Mouse (Mus musculus): ENCODE measurements at regions not wholly inside any gene's neighbourhood (a gene's known extent, or its start where the extent isn't known, plus 50 kb on each side); places are given as distances from the start of the nearest gene placed in this dataset.

DNA sequence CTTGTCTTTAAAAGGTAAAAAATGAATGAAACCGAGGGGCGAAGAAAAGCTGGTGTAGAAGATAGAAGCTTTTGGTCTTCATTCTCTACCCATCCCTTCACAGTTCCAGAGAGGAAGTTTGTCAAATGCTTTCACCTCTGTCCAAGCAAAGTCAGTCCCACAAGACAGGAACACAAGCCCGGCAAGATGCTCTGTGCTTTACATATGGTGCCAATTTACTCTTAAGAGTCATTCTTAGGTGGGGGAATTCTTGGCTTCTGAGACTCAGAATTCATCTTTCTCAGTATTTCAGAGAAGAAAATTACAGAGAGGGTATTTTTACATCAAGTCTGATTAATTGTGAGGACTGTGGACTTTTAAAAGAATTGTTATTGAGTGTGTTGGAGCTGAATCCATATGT is 511.4 kb downstream of the Adra2a start:
- TF ChIP-seq CEBPB (IDR thresholded peaks at IDR 0.05; ENCODE audit: insufficient read depth, poor library complexity, severe bottlenecking) (no peak), TCF3 (IDR thresholded peaks at IDR 0.05; ENCODE audit: insufficient read length, low read depth) (no peak), USF1 (IDR thresholded peaks at IDR 0.05; ENCODE audit: low read depth) (no peak), MAX (IDR thresholded peaks at IDR 0.05; ENCODE audit: low read depth) (no peak), MYOD1 (IDR thresholded peaks at IDR 0.05; ENCODE audit: control insufficient read depth in 1 of 3, insufficient read length in 2 of 3, low read depth in 2 of 3) (no peak), POLR2A (IDR thresholded peaks at IDR 0.05; ENCODE audit: insufficient read length, low read depth) (no peak), SRF (IDR thresholded peaks at IDR 0.05; ENCODE audit: control insufficient read depth, insufficient read length, low read depth) (no peak), E2F4 (IDR thresholded peaks at IDR 0.05; ENCODE audit: insufficient read depth) (no peak), POLR2AphosphoS2 (IDR thresholded peaks at IDR 0.05; ENCODE audit: insufficient read length, low read depth) (no peak), MYOG (IDR thresholded peaks at IDR 0.05; ENCODE audit: control insufficient read depth in 1 of 3, insufficient read depth in 1 of 3, insufficient read length in 2 of 3, low read depth in 2 of 3) (no peak), REST (IDR thresholded peaks at IDR 0.05; ENCODE audit: insufficient read depth, insufficient read length) (no peak), TCF12 (IDR thresholded peaks at IDR 0.05; ENCODE audit: insufficient read depth, poor library complexity, severe bottlenecking) (no peak)
- no peaks in the 10 kb centered on the region for H3K36me3 ChIP-seq (ENCODE audit: control insufficient read depth, insufficient read depth)
- H3K4me2 ChIP-seq (ENCODE audit: low read depth): no peak overlapping the region
- H3K79me2 ChIP-seq (ENCODE audit: control insufficient read depth, insufficient read depth): no peaks in the 10 kb centered on the region
- H3ac ChIP-seq (ENCODE audit: control insufficient read depth, insufficient read length): no peak overlapping the region
- H3K27me3 ChIP-seq (ENCODE audit: control insufficient read depth, insufficient read depth, insufficient read length): no peaks in the 10 kb centered on the region
- no peak overlapping the region for H3K4me3 ChIP-seq

DNA sequence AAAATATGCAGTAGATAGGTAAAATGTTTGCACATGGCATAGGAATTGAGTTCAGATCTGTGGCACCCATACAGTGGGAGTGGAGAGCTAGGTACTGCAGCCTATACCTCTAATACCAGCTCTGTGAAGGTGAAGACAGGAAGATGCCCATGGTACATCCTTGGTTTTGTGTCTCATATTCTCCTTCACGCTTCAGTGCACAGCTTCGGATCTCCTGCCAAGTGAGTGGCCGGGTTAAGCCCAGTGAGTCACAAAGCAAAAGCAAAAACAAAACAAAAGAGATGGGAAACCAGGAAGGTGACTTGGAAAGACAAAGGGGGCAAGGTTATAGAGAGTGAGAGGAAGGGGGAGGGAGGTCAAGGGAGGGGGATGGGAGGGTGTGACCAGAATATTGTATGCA is 514.0 kb downstream of the Adra2a start:
- Histone ChIP-seq H3K36me3 (ENCODE audit: control insufficient read depth, insufficient read depth) (no peaks in the 10 kb centered on the region), H3ac (ENCODE audit: control insufficient read depth, insufficient read length) (no peak overlapping the region), H3K79me2 (ENCODE audit: control insufficient read depth, insufficient read depth) (no peaks in the 10 kb centered on the region), H3K4me2 (ENCODE audit: low read depth) (no peak overlapping the region), H3K4me3 (no peak overlapping the region), H3K27me3 (ENCODE audit: control insufficient read depth, insufficient read depth, insufficient read length) (no peaks in the 10 kb centered on the region)
- TF ChIP-seq TCF12 (IDR thresholded peaks at IDR 0.05; ENCODE audit: insufficient read depth, poor library complexity, severe bottlenecking) (no peak), TCF3 (IDR thresholded peaks at IDR 0.05; ENCODE audit: insufficient read length, low read depth) (no peak), SRF (IDR thresholded peaks at IDR 0.05; ENCODE audit: control insufficient read depth, insufficient read length, low read depth) (no peak), E2F4 (IDR thresholded peaks at IDR 0.05; ENCODE audit: insufficient read depth) (no peak), USF1 (IDR thresholded peaks at IDR 0.05; ENCODE audit: low read depth) (no peak)

DNA sequence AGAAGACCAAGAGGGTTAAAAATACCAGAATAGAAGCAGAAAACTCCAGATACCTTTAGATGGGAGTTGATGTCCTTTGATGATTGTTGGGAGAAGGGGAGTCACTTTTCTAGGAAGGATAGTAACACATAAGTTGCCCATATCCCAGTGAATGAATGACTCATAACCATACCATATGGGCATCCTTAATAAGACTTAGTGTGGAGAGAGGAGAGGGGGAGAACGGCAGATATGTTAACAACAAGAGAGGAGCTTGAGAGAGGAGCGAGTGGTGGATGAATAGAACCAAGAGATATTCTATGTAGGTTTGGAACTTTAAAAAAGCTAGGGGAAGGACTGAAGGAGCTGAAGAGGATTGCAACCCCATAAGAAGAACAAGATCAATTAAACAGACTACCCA is 539.6 kb downstream of the Adra2a start:
- Histone ChIP-seq H3K27me3 (ENCODE audit: control insufficient read depth, insufficient read depth, insufficient read length) (no peaks in the 10 kb centered on the region), H3ac (ENCODE audit: control insufficient read depth, insufficient read length) (no peak overlapping the region), H3K4me2 (ENCODE audit: low read depth) (no peak overlapping the region), H3K4me3 (no peak overlapping the region), H3K79me2 (ENCODE audit: control insufficient read depth, insufficient read depth) (no peaks in the 10 kb centered on the region), H3K36me3 (ENCODE audit: control insufficient read depth, insufficient read depth) (no peaks in the 10 kb centered on the region)
- no peak for TF ChIP-seq CEBPB (IDR thresholded peaks at IDR 0.05; ENCODE audit: insufficient read depth, poor library complexity, severe bottlenecking)
- TF ChIP-seq E2F4 (IDR thresholded peaks at IDR 0.05; ENCODE audit: insufficient read depth): no peak
- no peak for TF ChIP-seq POLR2AphosphoS2 (IDR thresholded peaks at IDR 0.05; ENCODE audit: insufficient read length, low read depth)
- no peak for TF ChIP-seq REST (IDR thresholded peaks at IDR 0.05; ENCODE audit: insufficient read depth, insufficient read length)
- no peak for TF ChIP-seq TCF12 (IDR thresholded peaks at IDR 0.05; ENCODE audit: insufficient read depth, poor library complexity, severe bottlenecking)
- no peak for TF ChIP-seq MYOD1 (IDR thresholded peaks at IDR 0.05; ENCODE audit: control insufficient read depth in 1 of 3, insufficient read length in 2 of 3, low read depth in 2 of 3)
- no peak for TF ChIP-seq MAX (IDR thresholded peaks at IDR 0.05; ENCODE audit: low read depth)
- no peak for TF ChIP-seq MYOG (IDR thresholded peaks at IDR 0.05; ENCODE audit: control insufficient read depth in 1 of 3, insufficient read depth in 1 of 3, insufficient read length in 2 of 3, low read depth in 2 of 3)
- TF ChIP-seq POLR2A (IDR thresholded peaks at IDR 0.05; ENCODE audit: insufficient read length, low read depth): no peak
- no peak for TF ChIP-seq TCF3 (IDR thresholded peaks at IDR 0.05; ENCODE audit: insufficient read length, low read depth)
- no peak for TF ChIP-seq SRF (IDR thresholded peaks at IDR 0.05; ENCODE audit: control insufficient read depth, insufficient read length, low read depth)
- TF ChIP-seq USF1 (IDR thresholded peaks at IDR 0.05; ENCODE audit: low read depth): no peak

DNA sequence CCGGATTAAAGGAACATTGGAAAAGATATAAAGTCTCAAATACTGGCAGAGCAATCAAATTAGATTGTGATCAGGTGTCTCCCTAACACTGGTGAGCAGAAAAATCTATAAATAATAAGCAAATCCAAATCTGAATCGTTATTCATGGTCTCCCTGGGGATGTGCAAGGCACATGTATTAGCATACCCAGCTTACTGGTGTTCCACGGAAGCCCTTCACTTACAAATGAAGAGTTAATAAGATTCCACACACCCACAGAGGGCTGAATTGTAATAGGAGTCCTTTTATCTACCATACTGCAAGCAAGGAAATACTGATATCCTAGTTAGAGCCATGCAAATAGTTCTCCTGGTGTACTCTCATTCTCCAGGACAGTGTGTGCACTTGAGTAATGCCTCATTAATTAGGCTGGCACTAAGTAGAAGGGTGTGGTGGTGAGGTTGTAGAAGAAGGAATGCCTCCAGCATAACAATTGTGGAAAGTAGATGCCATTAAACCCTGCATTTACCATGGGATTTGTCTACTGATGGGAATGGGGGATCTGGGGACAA is 540.8 kb downstream of the Adra2a start:
- H3K4me3 ChIP-seq: no peak overlapping the region
- H3K36me3 ChIP-seq (ENCODE audit: control insufficient read depth, insufficient read depth): no peaks in the 10 kb centered on the region
- no peak overlapping the region for H3K4me2 ChIP-seq (ENCODE audit: low read depth)
- no peak overlapping the region for H3ac ChIP-seq (ENCODE audit: control insufficient read depth, insufficient read length)
- no peaks in the 10 kb centered on the region for H3K79me2 ChIP-seq (ENCODE audit: control insufficient read depth, insufficient read depth)
- no peak for TF ChIP-seq MYOG (IDR thresholded peaks at IDR 0.05; ENCODE audit: control insufficient read depth in 1 of 3, insufficient read depth in 1 of 3, insufficient read length in 2 of 3, low read depth in 2 of 3)
- TF ChIP-seq SRF (IDR thresholded peaks at IDR 0.05; ENCODE audit: control insufficient read depth, insufficient read length, low read depth): no peak
- no peak for TF ChIP-seq TCF12 (IDR thresholded peaks at IDR 0.05; ENCODE audit: insufficient read depth, poor library complexity, severe bottlenecking)
- TF ChIP-seq REST (IDR thresholded peaks at IDR 0.05; ENCODE audit: insufficient read depth, insufficient read length): no peak
- TF ChIP-seq POLR2AphosphoS2 (IDR thresholded peaks at IDR 0.05; ENCODE audit: insufficient read length, low read depth): no peak
- no peak for TF ChIP-seq POLR2A (IDR thresholded peaks at IDR 0.05; ENCODE audit: insufficient read length, low read depth)
- TF ChIP-seq TCF3 (IDR thresholded peaks at IDR 0.05; ENCODE audit: insufficient read length, low read depth): no peak
- no peak for TF ChIP-seq E2F4 (IDR thresholded peaks at IDR 0.05; ENCODE audit: insufficient read depth)
- TF ChIP-seq MAX (IDR thresholded peaks at IDR 0.05; ENCODE audit: low read depth): no peak
- no peak for TF ChIP-seq CEBPB (IDR thresholded peaks at IDR 0.05; ENCODE audit: insufficient read depth, poor library complexity, severe bottlenecking)
- TF ChIP-seq USF1 (IDR thresholded peaks at IDR 0.05; ENCODE audit: low read depth): no peak
- TF ChIP-seq MYOD1 (IDR thresholded peaks at IDR 0.05; ENCODE audit: control insufficient read depth in 1 of 3, insufficient read length in 2 of 3, low read depth in 2 of 3): no peak
- no peaks in the 10 kb centered on the region for H3K27me3 ChIP-seq (ENCODE audit: control insufficient read depth, insufficient read depth, insufficient read length)

DNA sequence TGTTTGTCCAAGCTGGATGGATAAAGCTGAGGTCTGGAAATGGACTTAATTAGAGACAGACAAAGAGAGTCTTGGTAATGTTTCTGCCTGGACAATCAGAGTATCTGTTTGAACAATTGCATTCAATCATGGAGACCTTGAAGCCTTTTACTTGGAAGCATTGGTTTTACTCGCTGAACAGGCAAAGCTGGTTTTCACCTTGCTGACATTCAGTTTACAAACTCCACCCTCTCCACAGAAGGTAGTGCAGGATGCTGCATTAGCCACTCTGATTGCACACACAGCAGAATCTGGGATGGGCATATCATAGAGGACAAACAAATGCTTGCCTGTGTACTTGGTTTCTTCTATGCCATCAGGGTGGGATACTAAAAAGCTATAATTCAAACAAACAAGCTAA is 541.4 kb downstream of the Adra2a start:
- TF ChIP-seq REST (IDR thresholded peaks at IDR 0.05; ENCODE audit: insufficient read depth, insufficient read length): no peak
- TF ChIP-seq CEBPB (IDR thresholded peaks at IDR 0.05; ENCODE audit: insufficient read depth, poor library complexity, severe bottlenecking): no peak
- TF ChIP-seq MAX (IDR thresholded peaks at IDR 0.05; ENCODE audit: low read depth): no peak
- TF ChIP-seq E2F4 (IDR thresholded peaks at IDR 0.05; ENCODE audit: insufficient read depth): no peak
- TF ChIP-seq POLR2AphosphoS2 (IDR thresholded peaks at IDR 0.05; ENCODE audit: insufficient read length, low read depth): no peak
- TF ChIP-seq MYOG (IDR thresholded peaks at IDR 0.05; ENCODE audit: control insufficient read depth in 1 of 3, insufficient read depth in 1 of 3, insufficient read length in 2 of 3, low read depth in 2 of 3): no peak
- no peak for TF ChIP-seq POLR2A (IDR thresholded peaks at IDR 0.05; ENCODE audit: insufficient read length, low read depth)
- TF ChIP-seq TCF3 (IDR thresholded peaks at IDR 0.05; ENCODE audit: insufficient read length, low read depth): no peak
- Histone ChIP-seq H3K36me3 (ENCODE audit: control insufficient read depth, insufficient read depth) (no peaks in the 10 kb centered on the region), H3K79me2 (ENCODE audit: control insufficient read depth, insufficient read depth) (no peaks in the 10 kb centered on the region), H3ac (ENCODE audit: control insufficient read depth, insufficient read length) (no peak overlapping the region), H3K27me3 (ENCODE audit: control insufficient read depth, insufficient read depth, insufficient read length) (no peaks in the 10 kb centered on the region), H3K4me3 (no peak overlapping the region), H3K4me2 (ENCODE audit: low read depth) (no peak overlapping the region)

Data from myocyte (in vitro differentiated cells).